Mouse (Mus musculus) midbrain, embryonic 15.5 days (tissue): Measurements from ENCODE around the gene Zp3. TPM values are rescaled to one million over a fixed set of nuclear protein-coding genes. Genes with fewer than 3 reads are reported as not detected.

Source experiments
- ATAC-seq: fragments of 200-750 bp; cut with Nextera tagmentation; replicated peaks from 2 replicates; pipeline ENCODE4 v1.8.0; 2017; ENCODE audit warnings: moderate TSS enrichment
- H3K27ac ChIP-seq: fragments of 300-500 bp; sonication (generic); 2 replicates; pipeline ENCODE4 v1.5.1; 2015; ENCODE audit warnings: mild to moderate bottlenecking, inconsistent platforms
- H3K27me3 ChIP-seq: fragments of 300-500 bp; sonication (generic); replicated peaks from 2 replicates; pipeline ENCODE4 v1.6.1; 2015; ENCODE audit warnings: inconsistent platforms
- H3K36me3 ChIP-seq: fragments of 300-500 bp; sonication (generic); replicated peaks from 2 replicates; pipeline ENCODE4 v1.6.1; 2015; ENCODE audit warnings: inconsistent platforms
- H3K4me1 ChIP-seq: fragments of 300-500 bp; sonication (generic); 2 replicates; pipeline ENCODE4 v1.6.1; 2015; ENCODE audit warnings: inconsistent platforms
- H3K4me2 ChIP-seq: fragments of 300-500 bp; sonication (generic); 2 replicates; pipeline ENCODE4 v1.6.1; 2015; ENCODE audit warnings: inconsistent platforms, mild to moderate bottlenecking, moderate library complexity
- H3K4me3 ChIP-seq: fragments of 300-500 bp; sonication (generic); 2 replicates; pipeline ENCODE4 v1.5.1; 2015; ENCODE audit warnings: mild to moderate bottlenecking, inconsistent platforms
- H3K9ac ChIP-seq: fragments of 300-500 bp; sonication (generic); 2 replicates; pipeline ENCODE4 v1.6.1; 2015; ENCODE audit warnings: mild to moderate bottlenecking, inconsistent platforms
- H3K9me3 ChIP-seq: fragments of 300-500 bp; sonication (generic); 2 replicates; pipeline ENCODE4 v1.6.1; 2016; ENCODE audit warnings: inconsistent platforms
- WGBS: fragments of 180-500 bp; shearing (Covaris S2); methylation state at CpG from one replicate; pipeline ENCODE4 v1.1.7; 2015; ENCODE audit warnings: mixed read lengths; 5-methylcytosine and 5-hydroxymethylcytosine counted together
- polyA plus RNA-seq: library from polyadenylated mRNA; unstranded; fragments of >200 nt; fragmentation: Nextera tagmentation; extraction: Ambion mirVana; gene quantifications from 2 replicates; pipeline ENCODE4 v1.2.1, GENCODE M21; 2015

Zp3 gene
- polyA plus RNA-seq, 1 experiment from 2014 or later, result 0.21 TPM

- ATAC-seq, result no peak
- 76% methylated on average over 10 of the region's 10 CpGs for WGBS
- H3K27me3 ChIP-seq, result no peaks in the 10 kb centered on the region
- H3K9ac ChIP-seq, result no peak overlapping the region
- no peaks in the 10 kb centered on the region for H3K9me3 ChIP-seq
- H3K4me2 ChIP-seq, result no peak overlapping the region
- H3K27ac ChIP-seq, result no peak overlapping the region
- no peak overlapping the region for H3K4me3 ChIP-seq
- H3K36me3 ChIP-seq, result peaks cover 11% of the 10 kb centered on the region; the same call in 1 of the 2 replicates
- peaks cover 5% of the 10 kb centered on the region for H3K4me1 ChIP-seq
Measured at GRCm38 (mm10) chr5:136016014-136016876, 36.3 kb downstream of the Zp3 start.

- ATAC-seq, result no peak
- 82% methylated on average over 6 of the region's 6 CpGs for WGBS
- no peaks in the 10 kb centered on the region for H3K9me3 ChIP-seq
- H3K9ac ChIP-seq, result no peak overlapping the region
- no peak overlapping the region for H3K4me3 ChIP-seq
- no peaks in the 10 kb centered on the region for H3K27me3 ChIP-seq
- no peak overlapping the region for H3K4me2 ChIP-seq
- peaks cover 3% of the 10 kb centered on the region; the same call in 1 of the 2 replicates for H3K36me3 ChIP-seq
- no peak overlapping the region for H3K27ac ChIP-seq
- peaks cover 5% of the 10 kb centered on the region for H3K4me1 ChIP-seq
Measured at GRCm38 (mm10) chr5:136017262-136017661, 37.4 kb downstream of the Zp3 start.

GRCm38 (mm10) chr5:136018726-136019125, 38.8 kb downstream of the Zp3 start:
- H3K27me3 ChIP-seq, result no peaks in the 10 kb centered on the region
- H3K9ac ChIP-seq, result no peak overlapping the region
- peaks cover 5% of the 10 kb centered on the region for H3K4me1 ChIP-seq
- no peak overlapping the region for H3K4me2 ChIP-seq
- no peak overlapping the region for H3K27ac ChIP-seq
- no peak for ATAC-seq
- H3K4me3 ChIP-seq, result no peak overlapping the region
- no peaks in the 10 kb centered on the region for H3K9me3 ChIP-seq
- H3K36me3 ChIP-seq, result no peaks in the 10 kb centered on the region
- 93% methylated on average over 2 of the region's 2 CpGs for WGBS

GRCm38 (mm10) chr5:136019907-136020306, 40.0 kb downstream of the Zp3 start:
- Histone ChIP-seq H3K36me3 (no peaks in the 10 kb centered on the region), H3K9me3 (no peaks in the 10 kb centered on the region), H3K9ac (no peak overlapping the region), H3K27me3 (no peaks in the 10 kb centered on the region), H3K4me1 (peaks cover 5% of the 10 kb centered on the region), H3K27ac (no peak overlapping the region), H3K4me3 (no peak overlapping the region), H3K4me2 (no peak overlapping the region)
- 42% methylated on average over 1 of the region's 1 CpGs for WGBS
- ATAC-seq, result no peak

GRCm38 (mm10) chr5:136025712-136026111, 45.8 kb downstream of the Zp3 start:
- no peak for ATAC-seq
- no peaks in the 10 kb centered on the region for H3K4me1 ChIP-seq
- H3K9me3 ChIP-seq, result no peaks in the 10 kb centered on the region
- H3K9ac ChIP-seq, result no peak overlapping the region
- no peak overlapping the region for H3K4me2 ChIP-seq
- no peaks in the 10 kb centered on the region for H3K27me3 ChIP-seq
- peaks cover 15% of the 10 kb centered on the region; the same call in 1 of the 2 replicates for H3K36me3 ChIP-seq
- H3K4me3 ChIP-seq, result no peak overlapping the region
- H3K27ac ChIP-seq, result no peak overlapping the region
- 82% methylated on average over 3 of the region's 3 CpGs for WGBS

- Histone ChIP-seq H3K4me3 (no peak overlapping the region), H3K27me3 (no peaks in the 10 kb centered on the region), H3K9me3 (no peaks in the 10 kb centered on the region), H3K4me2 (no peak overlapping the region), H3K36me3 (peaks cover 15% of the 10 kb centered on the region; the same call in 1 of the 2 replicates), H3K4me1 (no peaks in the 10 kb centered on the region), H3K9ac (no peak overlapping the region), H3K27ac (no peak overlapping the region)
- no peak for ATAC-seq
- WGBS, result 77% methylated on average over 9 of the region's 9 CpGs
Measured at GRCm38 (mm10) chr5:136026859-136027258, 47.0 kb downstream of the Zp3 start.

- Histone ChIP-seq H3K4me2 (no peak overlapping the region), H3K9me3 (no peaks in the 10 kb centered on the region), H3K27me3 (no peaks in the 10 kb centered on the region), H3K9ac (no peak overlapping the region), H3K4me1 (no peaks in the 10 kb centered on the region), H3K27ac (no peak overlapping the region), H3K36me3 (peaks cover 15% of the 10 kb centered on the region; the same call in 1 of the 2 replicates), H3K4me3 (no peak overlapping the region)
- ATAC-seq, result no peak
- 76% methylated on average over 11 of the region's 11 CpGs for WGBS
Measured at GRCm38 (mm10) chr5:136027612-136028311, 47.9 kb downstream of the Zp3 start.

- no peak for ATAC-seq
- H3K36me3 ChIP-seq, result 0 out of 2 replicates have a peak, but pooled peaks cover 5% of the 10 kb centered on the region
- H3K4me3 ChIP-seq, result no peak overlapping the region
- H3K27me3 ChIP-seq, result no peaks in the 10 kb centered on the region
- H3K27ac ChIP-seq, result no peak overlapping the region
- no peak overlapping the region for H3K9ac ChIP-seq
- 85% methylated on average over 4 of the region's 4 CpGs for WGBS
- H3K9me3 ChIP-seq, result no peaks in the 10 kb centered on the region
- H3K4me2 ChIP-seq, result no peak overlapping the region
- H3K4me1 ChIP-seq, result no peaks in the 10 kb centered on the region
Measured at GRCm38 (mm10) chr5:136034868-136035267, 55.0 kb downstream of the Zp3 start.

- Histone ChIP-seq H3K9me3 (no peaks in the 10 kb centered on the region), H3K27me3 (no peaks in the 10 kb centered on the region), H3K27ac (no peak overlapping the region), H3K9ac (no peak overlapping the region), H3K4me1 (no peaks in the 10 kb centered on the region), H3K36me3 (0 out of 2 replicates have a peak, but pooled peaks cover 4% of the 10 kb centered on the region), H3K4me2 (no peak overlapping the region), H3K4me3 (no peak overlapping the region)
- no peak for ATAC-seq
- 82% methylated on average over 1 of the region's 1 CpGs for WGBS
Measured at GRCm38 (mm10) chr5:136035285-136035684, 55.4 kb downstream of the Zp3 start.

GRCm38 (mm10) chr5:136036667-136037066, 56.8 kb downstream of the Zp3 start:
- no peaks in the 10 kb centered on the region for H3K4me1 ChIP-seq
- no peaks in the 10 kb centered on the region for H3K9me3 ChIP-seq
- ATAC-seq, result no peak
- no peak overlapping the region for H3K27ac ChIP-seq
- H3K9ac ChIP-seq, result no peak overlapping the region
- H3K36me3 ChIP-seq, result no peaks in the 10 kb centered on the region
- H3K4me3 ChIP-seq, result no peak overlapping the region
- 100% methylated on average over 1 of the region's 1 CpGs for WGBS
- H3K27me3 ChIP-seq, result no peaks in the 10 kb centered on the region
- no peak overlapping the region for H3K4me2 ChIP-seq
